Mouse (Mus musculus) lung, postnatal 0 days (tissue): ENCODE data around the gene Mbnl3. TPM values are rescaled to one million over a fixed set of nuclear protein-coding genes. Genes with fewer than 3 reads are reported as not detected.

Experiments used
- ATAC-seq: fragments of 200-750 bp; cut with Nextera tagmentation; 2 replicates; pipeline ENCODE4 v1.8.0; 2017; ENCODE audit warnings: moderate library complexity
- DNase-seq: peaks from one replicate; pipeline ENCODE4 v3.0.0-alpha.2; 2016; ENCODE audit warnings: low spot score
- H3K27ac ChIP-seq: fragments of 300-500 bp; sonication (generic); 2 replicates; pipeline ENCODE4 v1.5.1; 2014; ENCODE audit warnings: antibody characterized with exemption, mild to moderate bottlenecking, low read length, mixed read lengths
- H3K27me3 ChIP-seq: fragments of 300-500 bp; sonication (generic); replicated peaks from 2 replicates; pipeline ENCODE4 v1.6.1; 2014; ENCODE audit warnings: low read length, mixed read lengths; ENCODE audit not compliant: insufficient read depth
- H3K36me3 ChIP-seq: fragments of 300-500 bp; sonication (generic); 2 replicates; pipeline ENCODE4 v1.6.1; 2014; ENCODE audit warnings: low read length, mixed read lengths; ENCODE audit not compliant: insufficient read depth
- H3K4me1 ChIP-seq: fragments of 300-500 bp; sonication (generic); 2 replicates; pipeline ENCODE4 v1.6.1; 2014; ENCODE audit warnings: antibody characterized with exemption, low read depth, low read length, mixed read lengths; ENCODE audit not compliant: insufficient read depth
- H3K4me2 ChIP-seq: fragments of 300-500 bp; sonication (generic); replicated peaks from 2 replicates; pipeline ENCODE4 v1.6.1; 2014; ENCODE audit warnings: low read depth, mild to moderate bottlenecking, low read length, moderate library complexity, mixed read lengths
- H3K4me3 ChIP-seq: fragments of 300-500 bp; sonication (generic); 2 replicates; pipeline ENCODE4 v1.5.1; 2014; ENCODE audit warnings: low read depth, low read length
- H3K9ac ChIP-seq: fragments of 300-500 bp; sonication (generic); replicated peaks from 2 replicates; pipeline ENCODE4 v1.6.1; 2014; ENCODE audit warnings: low read depth, mild to moderate bottlenecking
- H3K9me3 ChIP-seq: fragments of 300-500 bp; sonication (generic); 2 replicates; pipeline ENCODE4 v1.6.1; 2016; ENCODE audit warnings: low read length, mixed read lengths
- CTCF ChIP-seq: IDR thresholded peaks from 2 replicates; pipeline ENCODE4 v1.5.1; 2016; ENCODE audit warnings: antibody characterized with exemption, mild to moderate bottlenecking
- EP300 ChIP-seq: IDR thresholded peaks from 2 replicates; pipeline ENCODE4 v1.6.1; 2016; ENCODE audit warnings: antibody characterized with exemption, mild to moderate bottlenecking, control low read depth
- WGBS: fragments of 180-500 bp; shearing (Covaris S2); extraction: QIAGEN DNeasy Blood & Tissue Kit; methylation state at CpG from one replicate; pipeline ENCODE4 v1.1.7; 2014; 5-methylcytosine and 5-hydroxymethylcytosine counted together
- microRNA-seq: library from miRNA; unstranded; fragments of <30 nt; microRNA quantifications from one replicate; pipeline ENCODE4, GENCODE M21; 2016
- polyA plus RNA-seq: library from polyadenylated mRNA; unstranded; fragments of >200 nt; fragmentation: Nextera tagmentation; extraction: Ambion mirVana; gene quantifications from 2 replicates; pipeline ENCODE4 v1.2.1, GENCODE M21; 2015

Mbnl3 gene
- polyA plus RNA-seq, 1 experiment from 2014 or later: 7.9 TPM

DNA sequence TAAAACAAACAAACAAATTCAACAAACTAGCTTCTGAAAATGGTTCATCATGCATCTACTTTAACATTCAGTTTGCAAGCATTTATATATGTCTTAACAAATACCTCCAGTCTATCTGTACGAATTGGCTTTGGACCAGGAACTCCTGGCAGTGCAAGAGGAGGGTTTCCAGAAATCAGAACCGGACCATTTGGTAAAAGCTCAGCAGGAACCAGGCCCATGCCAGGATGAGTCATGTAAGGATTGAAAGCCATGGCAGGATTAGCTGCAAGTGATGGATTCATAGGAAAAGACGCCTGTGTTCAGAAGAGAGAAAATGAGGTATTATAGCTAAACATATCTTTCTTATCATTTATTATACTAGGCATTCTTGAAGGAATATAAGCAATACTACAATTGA, 75.0 kb downstream of the Mbnl3 start:
- Histone ChIP-seq H3K9ac (no peak overlapping the region), H3K27ac (no peak overlapping the region), H3K27me3 (no peaks in the 10 kb centered on the region), H3K9me3 (no peaks in the 10 kb centered on the region), H3K4me1 (no peaks in the 10 kb centered on the region), H3K4me2 (no peak overlapping the region), H3K36me3 (no peaks in the 10 kb centered on the region), H3K4me3 (no peak overlapping the region)
- no peak for TF ChIP-seq EP300
- no peak for TF ChIP-seq CTCF
- DNase-seq (no peak), ATAC-seq (no peak)
- WGBS: 71% methylated on average over 3 of the region's 3 CpGs

GRCm38 (mm10) chrX:51102748-51103147, 103.6 kb downstream of the Mbnl3 start:
- Histone ChIP-seq H3K27me3 (no peaks in the 10 kb centered on the region), H3K4me3 (no peak overlapping the region), H3K9ac (no peak overlapping the region), H3K36me3 (no peaks in the 10 kb centered on the region), H3K4me1 (no peaks in the 10 kb centered on the region), H3K4me2 (no peak overlapping the region), H3K9me3 (no peaks in the 10 kb centered on the region), H3K27ac (no peak overlapping the region)
- ATAC-seq (no peak), DNase-seq (peak; percentile 27)
- 47% methylated on average over 4 of the region's 4 CpGs for WGBS
- TF ChIP-seq EP300 (no peak), CTCF (no peak)

GRCm38 (mm10) chrX:51084972-51085371, 121.4 kb downstream of the Mbnl3 start:
- Histone ChIP-seq H3K9me3 (no peaks in the 10 kb centered on the region), H3K36me3 (no peaks in the 10 kb centered on the region), H3K4me3 (no peak overlapping the region), H3K9ac (no peak overlapping the region), H3K4me2 (no peak overlapping the region), H3K4me1 (no peaks in the 10 kb centered on the region), H3K27ac (no peak overlapping the region), H3K27me3 (no peaks in the 10 kb centered on the region)
- no peak for TF ChIP-seq EP300
- TF ChIP-seq CTCF: no peak
- ATAC-seq: no peak
- 66% methylated on average over 6 of the region's 6 CpGs for WGBS
- no peak for DNase-seq

DNA sequence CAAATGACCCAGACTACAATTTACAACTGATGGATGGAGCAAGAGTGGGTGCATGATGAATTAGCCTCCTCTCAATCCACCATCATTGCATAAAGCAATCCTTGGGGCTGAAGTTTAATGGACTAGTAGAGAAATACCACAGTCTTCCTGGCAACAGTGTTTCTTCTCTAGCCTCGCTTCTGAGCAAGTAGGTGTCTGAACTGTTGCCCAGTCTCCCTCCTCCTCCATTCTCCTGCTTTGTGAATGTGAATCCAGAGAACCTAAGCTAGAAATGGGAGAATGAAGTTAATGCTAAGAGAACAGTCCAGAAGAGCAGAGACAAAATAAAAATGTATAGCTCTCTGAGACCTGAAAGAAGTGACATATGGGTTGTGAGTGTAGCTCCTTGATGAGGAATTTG, 122.1 kb downstream of the Mbnl3 start:
- ATAC-seq (no peak), DNase-seq (no peak)
- no peaks in the 10 kb centered on the region for H3K27me3 ChIP-seq
- no peak overlapping the region for H3K4me3 ChIP-seq
- H3K9ac ChIP-seq: no peak overlapping the region
- H3K4me2 ChIP-seq: no peak overlapping the region
- 60% methylated on average over 1 of the region's 1 CpGs for WGBS
- H3K27ac ChIP-seq: no peak overlapping the region
- no peaks in the 10 kb centered on the region for H3K4me1 ChIP-seq
- no peaks in the 10 kb centered on the region for H3K9me3 ChIP-seq
- TF ChIP-seq EP300 (no peak), CTCF (no peak)
- no peaks in the 10 kb centered on the region for H3K36me3 ChIP-seq

DNA sequence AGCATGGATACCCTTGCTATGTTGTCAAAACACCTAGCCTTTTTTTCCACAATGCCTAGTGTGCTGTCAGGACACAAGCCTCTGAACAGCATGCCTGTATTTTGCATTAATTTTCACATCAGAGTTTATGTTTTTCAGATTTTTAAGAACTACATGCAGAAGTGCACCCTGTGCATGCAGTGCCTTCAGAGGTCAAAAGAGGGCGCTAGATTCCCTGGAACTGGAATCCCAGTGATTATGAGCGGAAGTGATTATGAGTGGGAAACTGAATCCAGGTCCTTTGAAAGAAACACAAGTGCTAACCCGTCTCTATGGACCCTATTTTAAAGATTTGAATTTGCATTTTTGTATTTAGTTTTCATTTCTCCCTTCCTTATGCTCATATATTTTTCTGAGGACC, 129.6 kb downstream of the Mbnl3 start:
- 37% methylated on average over 3 of the region's 3 CpGs for WGBS
- ATAC-seq: no peak

More for the DNA sequence above, 129.6 kb downstream of the Mbnl3 start:
- peak; percentile 25 for DNase-seq
- Histone ChIP-seq H3K4me2 (no peak overlapping the region), H3K9me3 (no peaks in the 10 kb centered on the region), H3K4me1 (no peaks in the 10 kb centered on the region), H3K9ac (no peak overlapping the region), H3K36me3 (no peaks in the 10 kb centered on the region), H3K27me3 (no peaks in the 10 kb centered on the region), H3K4me3 (no peak overlapping the region), H3K27ac (no peak overlapping the region)
- TF ChIP-seq CTCF: peak; percentile 67
- TF ChIP-seq EP300: no peak

Small RNA genes lying within 50 kb of the gene (microRNA-seq; reads per million reads assigned to microRNA genes)
- gene Gm23417: not detected

Other genes starting within 250 kb of the Mbnl3 start
- gene Rap2c, start 188.5 kb downstream of the Mbnl3 start, polyA plus RNA-seq: 14.0 and 15.3 TPM in 2 replicates